ENCODE assay signal across 9 mouse cellular contexts in the genomic region with DNA sequence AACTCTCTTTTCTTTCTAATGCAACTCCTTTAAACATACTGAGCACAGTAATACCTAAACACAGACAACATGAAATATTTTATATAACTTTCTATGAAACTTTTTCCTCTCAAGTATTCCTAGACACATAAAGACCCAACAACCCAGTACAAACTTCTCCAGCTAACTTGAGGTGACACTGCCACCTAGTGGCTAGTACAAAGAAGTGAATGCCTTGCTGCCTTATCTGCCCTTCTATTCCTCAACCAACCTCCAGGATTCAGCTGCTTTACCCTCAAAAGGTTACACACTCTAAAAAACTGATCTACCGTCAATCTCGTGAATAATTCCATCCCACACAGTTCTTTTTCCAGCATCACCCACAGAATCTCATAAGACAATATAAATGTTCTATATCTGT. TPM values are rescaled to one million over a fixed set of nuclear protein-coding genes. Genes with fewer than 3 reads are reported as not detected.
A peak's percentile ranks its signal among the peaks of the same experiment; 100 is the strongest.
DNase-seq lines count a peak whose midpoint lies in the region; ATAC-seq and TF ChIP-seq lines count a peak whose summit lies in the region.
"Had no signal": no experiment of that assay in that cellular context is flagged by ENCODE, and none has a peak within 500 bp of the region (broad histone marks: within the 10 kb centered on the region; RNA-seq: fewer than 3 reads in every experiment).

No protein-coding gene starts in this region.

- H3K27ac ChIP-seq in kidney, embryonic 14.5 days (ENCODE audit: low read depth, low read length): no peak overlapping the region
- no peak overlapping the region for H3K27ac ChIP-seq in kidney, embryonic 15.5 days
- H3K27ac ChIP-seq in hindbrain, embryonic 16.5 days (ENCODE audit: low read depth, low read length): no peak overlapping the region

- H3K4me3 ChIP-seq in kidney, embryonic 14.5 days (ENCODE audit: low read length): no peak overlapping the region
- no peak overlapping the region for H3K4me3 ChIP-seq in kidney, embryonic 15.5 days (replicated peaks)
- no peak overlapping the region for H3K4me3 ChIP-seq in G1E (ENCODE audit: low read depth, low read length)
- no peak overlapping the region for H3K4me3 ChIP-seq in hindbrain, embryonic 16.5 days (ENCODE audit: low read length)
- H3K4me3 ChIP-seq: erythroblast, embryonic 14.5 days had no signal

- H3K27me3 ChIP-seq in kidney, embryonic 14.5 days (ENCODE audit: control insufficient read depth, insufficient read depth, low read length): no peaks in the 10 kb centered on the region
- no peaks in the 10 kb centered on the region for H3K27me3 ChIP-seq in kidney, embryonic 15.5 days
- no peaks in the 10 kb centered on the region for H3K27me3 ChIP-seq in G1E (ENCODE audit: insufficient read depth, low read length)
- no peaks in the 10 kb centered on the region for H3K27me3 ChIP-seq in hindbrain, embryonic 16.5 days (replicated peaks; ENCODE audit: control insufficient read depth, insufficient read depth, low read length)

- WGBS in kidney, embryonic 14.5 days: 31% methylated on average over 2 of the region's 2 CpGs
- 31% methylated on average over 2 of the region's 2 CpGs for WGBS in kidney, embryonic 15.5 days
- 38% methylated on average over 2 of the region's 2 CpGs for WGBS in hindbrain, embryonic 16.5 days

- no peaks in the 10 kb centered on the region for H3K9me3 ChIP-seq in kidney, embryonic 14.5 days (ENCODE audit: control insufficient read depth, low read length)
- H3K9me3 ChIP-seq in kidney, embryonic 15.5 days (replicated peaks): no peaks in the 10 kb centered on the region
- no peaks in the 10 kb centered on the region for H3K9me3 ChIP-seq in G1E (replicated peaks)
- no peaks in the 10 kb centered on the region for H3K9me3 ChIP-seq in hindbrain, embryonic 16.5 days (ENCODE audit: control insufficient read depth, low read length)

- peak; percentile 57; the same call in 1 of the 2 replicates for ATAC-seq in kidney, embryonic 14.5 days (ENCODE audit: low FRiP score, low TSS enrichment)
- ATAC-seq in kidney, embryonic 15.5 days (replicated peaks; ENCODE audit: low FRiP score): no peak; the same call in 1 of the 2 replicates
- peak; percentile 57; the same call in 1 of the 2 replicates for ATAC-seq in G1E (ENCODE audit: extremely low read depth, insufficient number of reproducible peaks, low FRiP score, poor library complexity, severe bottlenecking)
- peak; percentile 94 for ATAC-seq in common myeloid progenitor, adult 5-6 weeks (replicated peaks; ENCODE audit: low read depth, poor library complexity, severe bottlenecking)
- ATAC-seq in hindbrain, embryonic 16.5 days: peak; percentile 37; the same call in 1 of the 2 replicates
- peak; percentile 88 for ATAC-seq in megakaryocyte, adult 5-6 weeks (ENCODE audit: poor library complexity, severe bottlenecking)

- TF ChIP-seq CTCF in G1E (IDR thresholded peaks at IDR 0.05; ENCODE audit: low read depth, low read length): peak; percentile 74

- H3K9ac ChIP-seq in kidney, embryonic 14.5 days (ENCODE audit: low read depth, low read length): no peak overlapping the region
- no peak overlapping the region for H3K9ac ChIP-seq in kidney, embryonic 15.5 days
- no peak overlapping the region for H3K9ac ChIP-seq in hindbrain, embryonic 16.5 days (ENCODE audit: low read depth, low read length)

- no peak overlapping the region for H3K4me2 ChIP-seq in kidney, embryonic 14.5 days (replicated peaks; ENCODE audit: low read depth, low read length)
- no peak overlapping the region for H3K4me2 ChIP-seq in kidney, embryonic 15.5 days
- no peak overlapping the region for H3K4me2 ChIP-seq in hindbrain, embryonic 16.5 days (ENCODE audit: low read length)

- peak; percentile 6 for DNase-seq in G1E (ENCODE audit: low spot score)
- no peak for DNase-seq in left cerebral cortex, adult 8-10 months (ENCODE audit: low spot score in 2 of 2)
- DNase-seq in adrenal gland, adult 8-10 months: no peak

- H3K36me3 ChIP-seq in kidney, embryonic 14.5 days (ENCODE audit: control insufficient read depth, insufficient read depth, low read length): no peaks in the 10 kb centered on the region
- no peaks in the 10 kb centered on the region for H3K36me3 ChIP-seq in kidney, embryonic 15.5 days
- H3K36me3 ChIP-seq in G1E (replicated peaks): no peaks in the 10 kb centered on the region
- H3K36me3 ChIP-seq in hindbrain, embryonic 16.5 days (ENCODE audit: control insufficient read depth, insufficient read depth, low read length): no peaks in the 10 kb centered on the region

- no peaks in the 10 kb centered on the region for H3K4me1 ChIP-seq in kidney, embryonic 14.5 days (ENCODE audit: control insufficient read depth, insufficient read depth, low read length)
- peaks cover 3% of the 10 kb centered on the region; the same call in 1 of the 2 replicates for H3K4me1 ChIP-seq in kidney, embryonic 15.5 days
- no peaks in the 10 kb centered on the region for H3K4me1 ChIP-seq in G1E (ENCODE audit: insufficient read depth, low read depth, low read length)
- H3K4me1 ChIP-seq in hindbrain, embryonic 16.5 days (ENCODE audit: control insufficient read depth, insufficient read depth, low read depth, low read length): 0 out of 2 replicates have a peak, but pooled peaks cover 2% of the 10 kb centered on the region

RNA-seq across cellular contexts. Expression of gene Ccser2, which starts 16.4 kb away (rescaled TPM):
- polyA plus RNA-seq in kidney, embryonic 14.5 days (2014; fragmentation: Nextera tagmentation; extraction: Ambion mirVana): 25.1 and 35.3 TPM in 2 replicates
- polyA plus RNA-seq in kidney, embryonic 15.5 days (2015; fragmentation: Nextera tagmentation; extraction: Ambion mirVana): 33.9 and 35.1 TPM in 2 replicates
- 15.0 and 16.9 TPM in 2 replicates for total RNA-seq in G1E (2014; fragmentation: Nextera tagmentation)
- 7.3 and 7.5 TPM in 2 replicates for total RNA-seq in G1E (2017)
- polyA plus RNA-seq in G1E (2012): 0.53 and 0.55 TPM in 2 replicates
- total RNA-seq in common myeloid progenitor, adult 5-6 weeks (2017): 11.9 and 13.7 TPM in 2 replicates
- polyA plus RNA-seq in hindbrain, embryonic 16.5 days (2015; fragmentation: Nextera tagmentation; extraction: Ambion mirVana): 104 and 108 TPM in 2 replicates
- 11.4 and 15.1 TPM in 2 replicates for total RNA-seq in megakaryocyte, adult 5-6 weeks (2015)
- 11.6 and 11.9 TPM in 2 replicates for total RNA-seq in megakaryocyte, adult 5-6 weeks (2017)
- 10 to 100 TPM; 76.5 to 96.8 (median 91.4) TPM for total RNA-seq in left cerebral cortex, adult 8-10 months (2022)
- 10 to 100 TPM; 31.2 to 48.5 (median 38.6) TPM for total RNA-seq in adrenal gland, adult 8-10 months (2022)
